Mouse (Mus musculus) right cerebral cortex, postnatal 14 days (tissue): ENCODE measurements around the gene Ccdc40.
A peak's percentile ranks its signal among the peaks of the same experiment; 100 is the strongest.

Experiments
- DNase-seq: peaks from one replicate; pipeline ENCODE4 v3.0.0; 2022

The Ccdc40 gene

GRCm38 (mm10) chr11:119228091-119228781 is at the start of gene Ccdc40, which contains the start of gene Tbc1d16:
TSS of gene Ccdc40 (plus strand) at chr11:119228572.
TSS of gene Tbc1d16 (minus strand) at chr11:119228499.
- peak; percentile 56 for DNase-seq

DNA sequence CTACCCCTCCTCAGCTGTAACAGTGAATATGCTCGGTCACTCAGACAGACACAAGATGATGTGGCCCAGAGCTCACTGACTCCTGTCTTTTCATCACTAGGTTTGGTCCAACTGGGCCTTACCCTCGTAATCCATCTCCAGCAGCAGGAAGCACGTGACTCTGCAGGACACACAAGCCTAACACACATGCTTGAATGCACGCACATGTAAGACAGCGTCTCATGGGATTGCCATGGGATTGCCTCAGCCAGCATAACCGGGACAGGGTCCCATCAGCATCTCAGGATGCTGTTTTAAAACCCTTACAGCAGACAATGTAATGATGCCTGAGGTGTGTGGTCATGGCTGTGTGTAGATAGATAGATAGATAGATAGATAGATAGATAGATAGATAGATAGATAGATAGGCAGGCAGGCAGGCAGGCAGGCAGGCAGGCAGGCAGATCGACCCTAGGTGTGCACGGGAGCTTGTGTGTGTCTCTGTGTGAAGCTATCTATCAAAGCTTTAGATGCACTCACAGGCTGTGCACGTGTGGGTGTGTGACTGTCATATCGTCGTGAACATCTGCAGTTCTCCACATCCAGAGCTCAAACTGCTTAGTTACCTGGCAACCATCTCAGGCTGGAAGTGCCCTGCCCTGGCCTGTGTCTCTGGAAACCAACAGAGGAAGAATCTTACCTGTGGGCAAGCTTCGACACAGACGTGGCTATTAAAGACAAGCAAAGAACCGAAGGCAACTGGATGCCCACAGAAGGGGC is 47.4 kb upstream of the Ccdc40 start:
- no peak for DNase-seq

GRCm38 (mm10) chr11:119181861-119182395 is 46.4 kb upstream of the Ccdc40 start:
- DNase-seq = no peak

- no peak for DNase-seq
These were observed 44.6 kb upstream of the Ccdc40 start for GRCm38 (mm10) chr11:119183684-119184310.

- DNase-seq = no peak
These were observed 42.0 kb upstream of the Ccdc40 start for GRCm38 (mm10) chr11:119186381-119186780.

DNA sequence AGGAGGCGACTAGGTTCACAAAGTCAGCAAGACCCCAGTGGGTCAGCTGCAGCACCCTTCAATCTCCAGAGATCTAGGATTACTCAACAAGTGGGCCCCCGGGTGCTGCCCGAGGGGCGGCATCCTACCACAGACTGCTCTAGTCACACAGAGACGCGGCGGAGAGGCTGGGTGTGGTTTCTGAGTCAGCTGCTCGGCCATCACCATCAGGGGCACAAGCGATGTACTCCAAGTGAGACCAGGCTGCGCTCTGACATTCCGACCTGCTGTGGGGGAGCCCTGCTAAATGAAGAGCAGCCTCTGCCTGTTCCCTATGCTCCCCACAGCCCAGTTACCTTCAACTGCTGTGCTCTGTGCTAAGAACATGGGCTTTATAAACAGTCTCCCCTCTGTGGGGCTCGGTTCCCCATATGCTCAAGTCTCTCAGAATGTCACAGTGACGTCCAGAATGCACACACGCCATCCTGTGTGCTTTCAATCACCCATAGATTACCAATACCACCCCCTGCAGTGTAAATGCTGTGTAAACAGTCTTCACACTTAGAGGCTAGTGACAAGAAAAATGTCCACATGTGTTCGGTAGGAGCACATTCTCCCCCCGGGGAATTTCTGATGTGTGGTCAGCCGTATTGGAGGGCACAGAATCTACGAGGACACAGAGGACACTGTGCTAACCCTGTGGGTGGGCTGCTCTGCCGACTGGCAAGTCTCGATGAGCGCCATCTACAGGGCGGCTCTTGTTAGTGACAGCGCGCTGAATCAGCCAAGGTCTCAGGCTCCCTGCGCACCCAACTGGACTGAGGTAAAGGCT is 41.2 kb upstream of the Ccdc40 start:
- DNase-seq = peak; percentile 76

- no peak for DNase-seq
These were observed 40.6 kb upstream of the Ccdc40 start for GRCm38 (mm10) chr11:119187800-119188197.

GRCm38 (mm10) chr11:119188389-119188788 is 40.0 kb upstream of the Ccdc40 start:
- DNase-seq = no peak

GRCm38 (mm10) chr11:119189319-119189718 is 39.1 kb upstream of the Ccdc40 start:
- DNase-seq = no peak

GRCm38 (mm10) chr11:119190498-119190897 is 37.9 kb upstream of the Ccdc40 start:
- peak; percentile 55 for DNase-seq

DNA sequence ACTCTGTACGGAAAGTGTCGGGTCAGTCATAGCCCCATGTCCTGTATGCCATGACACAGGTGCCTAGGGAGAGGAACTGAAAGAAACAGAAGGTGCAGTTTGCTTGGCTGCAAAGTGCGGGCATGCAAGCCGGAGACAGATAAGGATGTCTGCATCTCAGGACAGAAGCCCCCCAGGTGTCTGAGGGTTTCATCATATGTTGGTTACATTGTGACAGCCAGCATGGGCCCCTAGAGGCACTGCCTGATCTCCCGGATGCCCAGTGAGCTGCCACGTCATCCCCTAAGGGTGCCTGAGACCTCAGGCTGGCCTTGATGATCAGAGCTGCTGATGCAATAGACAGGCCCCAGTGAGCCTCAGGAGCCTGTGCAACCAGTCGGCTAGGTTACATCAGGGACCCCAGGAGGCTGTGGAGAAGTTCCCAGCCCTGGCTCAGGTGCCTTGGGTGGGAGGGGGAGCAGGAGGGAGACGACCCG is 36.7 kb upstream of the Ccdc40 start:
- no peak for DNase-seq

DNA sequence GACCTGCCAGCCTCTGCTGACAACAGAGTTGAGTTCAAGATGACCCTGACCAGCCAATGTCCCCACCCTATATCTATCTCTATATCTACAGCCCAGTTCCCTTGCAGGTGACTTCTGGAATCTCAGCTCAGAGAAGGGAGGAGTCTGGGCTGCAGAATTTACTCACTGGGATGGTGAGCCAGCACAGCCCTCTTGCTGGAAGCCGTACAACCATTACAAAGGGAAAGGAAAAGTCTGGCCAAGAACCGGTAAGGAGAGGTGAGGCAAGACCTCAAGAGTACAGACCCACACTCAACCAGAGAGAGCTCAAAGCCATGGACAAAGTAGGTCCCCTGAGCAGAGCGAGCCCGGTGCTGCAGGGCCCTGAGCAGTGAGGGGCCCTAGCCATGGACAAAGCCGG is 36.2 kb upstream of the Ccdc40 start:
- no peak for DNase-seq

- no peak for DNase-seq
These were observed 35.8 kb upstream of the Ccdc40 start for GRCm38 (mm10) chr11:119192605-119193004.

- no peak for DNase-seq
These were observed 30.5 kb upstream of the Ccdc40 start for GRCm38 (mm10) chr11:119197618-119198563.

GRCm38 (mm10) chr11:119198564-119199232 is 29.7 kb upstream of the Ccdc40 start:
- DNase-seq = peak; percentile 64

GRCm38 (mm10) chr11:119199233-119199601 is 29.2 kb upstream of the Ccdc40 start:
- DNase-seq = no peak

- DNase-seq = no peak
These were observed 24.9 kb upstream of the Ccdc40 start for GRCm38 (mm10) chr11:119203423-119203822.

- DNase-seq = no peak
These were observed 22.6 kb upstream of the Ccdc40 start for GRCm38 (mm10) chr11:119205738-119206137.

DNA sequence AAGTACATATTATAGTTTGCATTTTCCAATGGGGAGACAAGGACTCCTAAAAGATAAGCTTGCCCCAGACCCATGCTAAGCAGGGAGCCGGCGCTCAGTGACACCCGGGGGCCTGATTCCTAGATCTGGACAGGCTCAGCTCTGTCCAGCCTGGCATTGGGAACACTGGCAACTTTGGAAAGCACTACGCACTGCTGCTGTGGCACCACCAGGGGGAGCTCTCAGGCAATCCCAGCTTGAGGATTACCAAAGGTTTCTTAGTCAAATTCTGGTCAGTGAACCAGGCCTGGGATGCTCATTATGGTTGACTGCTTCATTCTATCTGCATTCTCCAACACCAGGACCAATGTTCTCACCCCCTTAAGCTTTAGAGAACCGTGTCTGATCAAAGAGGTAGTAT is 21.8 kb upstream of the Ccdc40 start:
- DNase-seq = peak; percentile 64

GRCm38 (mm10) chr11:119207986-119208385 is 20.4 kb upstream of the Ccdc40 start:
- no peak for DNase-seq

- no peak for DNase-seq
These were observed 19.5 kb upstream of the Ccdc40 start for GRCm38 (mm10) chr11:119208870-119209370.
